Mouse (Mus musculus) liver, embryonic 15.5 days (tissue): Measurements from ENCODE around the gene Itpr2. TPM values are rescaled to one million over a fixed set of nuclear protein-coding genes. Genes with fewer than 3 reads are reported as not detected.

ENCODE experiments used
- ATAC-seq: fragments of 200-750 bp; cut with Nextera tagmentation; 2 replicates; pipeline ENCODE4 v1.8.0; 2017; ENCODE audit warnings: moderate number of reproducible peaks, mild to moderate bottlenecking, moderate library complexity; ENCODE audit not compliant: insufficient read depth
- H3K27ac ChIP-seq: fragments of 300-500 bp; sonication (generic); replicated peaks from 2 replicates; pipeline ENCODE4 v1.5.1; 2015; ENCODE audit warnings: mild to moderate bottlenecking, inconsistent platforms
- H3K27me3 ChIP-seq: fragments of 300-500 bp; sonication (generic); 2 replicates; pipeline ENCODE4 v1.6.1; 2015; ENCODE audit warnings: mild to moderate bottlenecking, inconsistent platforms
- H3K36me3 ChIP-seq: fragments of 300-500 bp; sonication (generic); replicated peaks from 2 replicates; pipeline ENCODE4 v1.6.1; 2015; ENCODE audit warnings: moderate library complexity, mild to moderate bottlenecking, inconsistent platforms
- H3K4me1 ChIP-seq: fragments of 300-500 bp; sonication (generic); replicated peaks from 2 replicates; pipeline ENCODE4 v1.6.1; 2015; ENCODE audit warnings: inconsistent platforms
- H3K4me2 ChIP-seq: fragments of 300-500 bp; sonication (generic); 2 replicates; pipeline ENCODE4 v1.6.1; 2015; ENCODE audit warnings: moderate library complexity, mild to moderate bottlenecking, inconsistent platforms
- H3K4me3 ChIP-seq: fragments of 300-500 bp; sonication (generic); replicated peaks from 2 replicates; pipeline ENCODE4 v1.5.1; 2015; ENCODE audit warnings: mild to moderate bottlenecking, inconsistent platforms
- H3K9ac ChIP-seq: fragments of 300-500 bp; sonication (generic); 2 replicates; pipeline ENCODE4 v1.6.1; 2015; ENCODE audit warnings: moderate library complexity, mild to moderate bottlenecking, inconsistent platforms
- H3K9me3 ChIP-seq: fragments of 300-500 bp; sonication (generic); replicated peaks from 2 replicates; pipeline ENCODE4 v1.6.1; 2016; ENCODE audit warnings: inconsistent platforms
- WGBS: fragments of 180-500 bp; shearing (Covaris S2); methylation state at CpG from one replicate; pipeline ENCODE4 v1.1.7; 2015; ENCODE audit warnings: mixed read lengths; ENCODE audit not compliant: insufficient replicate concordance; 5-methylcytosine and 5-hydroxymethylcytosine counted together
- polyA plus RNA-seq: library from polyadenylated mRNA; unstranded; fragments of >200 nt; fragmentation: Nextera tagmentation; extraction: Ambion mirVana; gene quantifications from 2 replicates; pipeline ENCODE4 v1.2.1, GENCODE M21; 2015

Gene Itpr2
- polyA plus RNA-seq, 1 experiment from 2014 or later, result 4.2 TPM

- Histone ChIP-seq H3K27me3 (no peaks in the 10 kb centered on the region), H3K27ac (no peak overlapping the region), H3K4me1 (no peaks in the 10 kb centered on the region), H3K9me3 (no peaks in the 10 kb centered on the region), H3K36me3 (no peaks in the 10 kb centered on the region), H3K4me2 (no peak overlapping the region), H3K9ac (no peak overlapping the region), H3K4me3 (no peak overlapping the region)
- 73% methylated on average over 2 of the region's 2 CpGs for WGBS
- ATAC-seq, result no peak
Measured at GRCm38 (mm10) chr6:146416461-146416860, 85.6 kb downstream of the Itpr2 start.

- H3K4me2 ChIP-seq, result no peak overlapping the region
- no peak overlapping the region for H3K9ac ChIP-seq
- no peak overlapping the region for H3K27ac ChIP-seq
- H3K27me3 ChIP-seq, result no peaks in the 10 kb centered on the region
- ATAC-seq, result no peak
- H3K9me3 ChIP-seq, result no peaks in the 10 kb centered on the region
- WGBS, result 64% methylated on average over 7 of the region's 7 CpGs
- peaks cover 6% of the 10 kb centered on the region for H3K4me1 ChIP-seq
- no peak overlapping the region for H3K4me3 ChIP-seq
- no peaks in the 10 kb centered on the region for H3K36me3 ChIP-seq
Measured at GRCm38 (mm10) chr6:146414094-146414493, 87.9 kb downstream of the Itpr2 start.

- no peak for ATAC-seq
Measured at GRCm38 (mm10) chr6:146411446-146412070, 90.5 kb downstream of the Itpr2 start.

GRCm38 (mm10) chr6:146410427-146410810, 91.6 kb downstream of the Itpr2 start:
- 56% methylated on average over 6 of the region's 6 CpGs for WGBS
- no peak overlapping the region for H3K4me3 ChIP-seq
- H3K9me3 ChIP-seq, result no peaks in the 10 kb centered on the region
- no peaks in the 10 kb centered on the region for H3K27me3 ChIP-seq
- ATAC-seq, result no peak
- no peak overlapping the region for H3K9ac ChIP-seq
- H3K27ac ChIP-seq, result no peak overlapping the region
- H3K36me3 ChIP-seq, result no peaks in the 10 kb centered on the region
- H3K4me1 ChIP-seq, result peaks cover 6% of the 10 kb centered on the region
- peak overlapping the region; percentile 52; the same call in 1 of the 2 replicates for H3K4me2 ChIP-seq

More at GRCm38 (mm10) chr6:146411446-146412070, 90.5 kb downstream of the Itpr2 start:
- Histone ChIP-seq H3K4me1 (peaks cover 6% of the 10 kb centered on the region), H3K4me2 (no peak overlapping the region), H3K9ac (no peak overlapping the region), H3K4me3 (no peak overlapping the region), H3K9me3 (no peaks in the 10 kb centered on the region), H3K36me3 (no peaks in the 10 kb centered on the region), H3K27ac (no peak overlapping the region), H3K27me3 (no peaks in the 10 kb centered on the region)
- WGBS, result 75% methylated on average over 16 of the region's 16 CpGs

GRCm38 (mm10) chr6:146409692-146410426, 92.2 kb downstream of the Itpr2 start:
- H3K4me1 ChIP-seq, result peaks cover 6% of the 10 kb centered on the region
- WGBS, result 18% methylated on average over 10 of the region's 10 CpGs
- H3K36me3 ChIP-seq, result no peaks in the 10 kb centered on the region
- peak overlapping the region; percentile 52 for H3K4me2 ChIP-seq
- no peaks in the 10 kb centered on the region for H3K27me3 ChIP-seq
- 0 out of 2 replicates have a peak overlapping the region, but pooled peaks have one; percentile 7 for H3K4me3 ChIP-seq
- H3K9me3 ChIP-seq, result no peaks in the 10 kb centered on the region
- H3K27ac ChIP-seq, result 0 out of 2 replicates have a peak overlapping the region, but pooled peaks have one; percentile 41
- H3K9ac ChIP-seq, result no peak overlapping the region
- peak; percentile 64 for ATAC-seq

- peaks cover 6% of the 10 kb centered on the region for H3K4me1 ChIP-seq
- H3K36me3 ChIP-seq, result no peaks in the 10 kb centered on the region
- no peak overlapping the region for H3K4me3 ChIP-seq
- H3K4me2 ChIP-seq, result no peak overlapping the region
- no peak for ATAC-seq
- 36% methylated on average over 6 of the region's 6 CpGs for WGBS
- no peak overlapping the region for H3K9ac ChIP-seq
- no peaks in the 10 kb centered on the region for H3K9me3 ChIP-seq
- H3K27me3 ChIP-seq, result no peaks in the 10 kb centered on the region
- H3K27ac ChIP-seq, result no peak overlapping the region
Measured at GRCm38 (mm10) chr6:146405380-146405779, 96.6 kb downstream of the Itpr2 start.

- no peak overlapping the region for H3K4me2 ChIP-seq
- H3K27me3 ChIP-seq, result no peaks in the 10 kb centered on the region
- H3K9ac ChIP-seq, result no peak overlapping the region
- 63% methylated on average over 4 of the region's 4 CpGs for WGBS
- no peaks in the 10 kb centered on the region for H3K9me3 ChIP-seq
- no peaks in the 10 kb centered on the region for H3K36me3 ChIP-seq
- no peak for ATAC-seq
- peaks cover 3% of the 10 kb centered on the region; the same call in 1 of the 2 replicates for H3K4me1 ChIP-seq
- no peak overlapping the region for H3K27ac ChIP-seq
- no peak overlapping the region for H3K4me3 ChIP-seq
Measured at GRCm38 (mm10) chr6:146404876-146405275, 97.1 kb downstream of the Itpr2 start.

GRCm38 (mm10) chr6:146404156-146404555, 97.9 kb downstream of the Itpr2 start:
- Histone ChIP-seq H3K4me2 (no peak overlapping the region), H3K27me3 (no peaks in the 10 kb centered on the region), H3K9ac (no peak overlapping the region), H3K4me3 (no peak overlapping the region), H3K9me3 (no peaks in the 10 kb centered on the region), H3K27ac (no peak overlapping the region), H3K36me3 (no peaks in the 10 kb centered on the region), H3K4me1 (no peaks in the 10 kb centered on the region)
- WGBS, result 66% methylated on average over 10 of the region's 10 CpGs
- ATAC-seq, result no peak

- Histone ChIP-seq H3K4me3 (no peak overlapping the region), H3K36me3 (no peaks in the 10 kb centered on the region), H3K4me2 (no peak overlapping the region), H3K9ac (no peak overlapping the region), H3K9me3 (no peaks in the 10 kb centered on the region), H3K27ac (no peak overlapping the region), H3K4me1 (no peaks in the 10 kb centered on the region), H3K27me3 (no peaks in the 10 kb centered on the region)
- WGBS, result 40% methylated on average over 6 of the region's 6 CpGs
- no peak for ATAC-seq
Measured at GRCm38 (mm10) chr6:146402905-146403642, 98.9 kb downstream of the Itpr2 start.

- no peak for ATAC-seq
- Histone ChIP-seq H3K4me3 (no peak overlapping the region), H3K27ac (no peak overlapping the region), H3K4me1 (peaks cover 7% of the 10 kb centered on the region; the same call in 1 of the 2 replicates), H3K36me3 (no peaks in the 10 kb centered on the region), H3K9ac (no peak overlapping the region), H3K4me2 (no peak overlapping the region), H3K9me3 (no peaks in the 10 kb centered on the region), H3K27me3 (no peaks in the 10 kb centered on the region)
- 24% methylated on average over 3 of the region's 3 CpGs for WGBS
Measured at GRCm38 (mm10) chr6:146397803-146398202, 104.2 kb downstream of the Itpr2 start.

- no peak overlapping the region for H3K9ac ChIP-seq
- peaks cover 7% of the 10 kb centered on the region; the same call in 1 of the 2 replicates for H3K4me1 ChIP-seq
- H3K9me3 ChIP-seq, result no peaks in the 10 kb centered on the region
- H3K27me3 ChIP-seq, result no peaks in the 10 kb centered on the region
- no peak overlapping the region for H3K4me2 ChIP-seq
- no peak for ATAC-seq
- H3K4me3 ChIP-seq, result no peak overlapping the region
- no peak overlapping the region for H3K27ac ChIP-seq
- WGBS, result 73% methylated on average over 5 of the region's 5 CpGs
- H3K36me3 ChIP-seq, result no peaks in the 10 kb centered on the region
Measured at GRCm38 (mm10) chr6:146396253-146396652, 105.8 kb downstream of the Itpr2 start.
